Mouse (Mus musculus) heart, embryonic 14.5 days (tissue): ENCODE results near the gene Rhoq. TPM values are rescaled to one million over a fixed set of nuclear protein-coding genes. Genes with fewer than 3 reads are reported as not detected.

ENCODE experiments used
- ATAC-seq: fragments of 200-750 bp; cut with Nextera tagmentation; 2 replicates; pipeline ENCODE4 v1.8.0; 2017; ENCODE audit warnings: low read depth, moderate TSS enrichment; ENCODE audit not compliant: insufficient number of reproducible peaks, insufficient read depth, low FRiP score
- H3K27ac ChIP-seq, 2 experiments: fragments of 200-500 bp in 1 of 2; fragments of 300-500 bp in 1 of 2; sonication (generic) in 1 of 2; replicated peaks in 1 of 2; 2 replicates each; pipeline ENCODE4 v1.5.1; 2012 to 2014; ENCODE audit warnings: low read depth in 2 of 2, low read length in 2 of 2, control low read depth in 1 of 2, mild to moderate bottlenecking in 1 of 2, mixed read lengths in 1 of 2; ENCODE audit not compliant: control insufficient read depth in 1 of 2, insufficient read depth in 1 of 2
- H3K27me3 ChIP-seq: fragments of 300-500 bp; sonication (generic); 2 replicates; pipeline ENCODE4 v1.6.1; 2014; ENCODE audit warnings: mild to moderate bottlenecking, low read length, control low read depth; ENCODE audit not compliant: control insufficient read depth, insufficient read depth
- H3K36me3 ChIP-seq: fragments of 300-500 bp; sonication (generic); 2 replicates; pipeline ENCODE4 v1.6.1; 2014; ENCODE audit warnings: mild to moderate bottlenecking, control low read depth, low read length, mixed read lengths; ENCODE audit not compliant: control insufficient read depth, insufficient read depth
- H3K4me1 ChIP-seq, 2 experiments: fragments of 200-500 bp in 1 of 2; fragments of 300-500 bp in 1 of 2; sonication (generic) in 1 of 2; 2 replicates each; pipeline ENCODE4 v1.6.1; 2012 to 2014; ENCODE audit warnings: low read length in 2 of 2, control low read depth in 1 of 2, mixed read lengths in 1 of 2; ENCODE audit not compliant: control insufficient read depth in 2 of 2, insufficient read depth in 2 of 2
- H3K4me2 ChIP-seq: fragments of 300-500 bp; sonication (generic); 2 replicates; pipeline ENCODE4 v1.6.1; 2014; ENCODE audit warnings: mild to moderate bottlenecking, low read length
- H3K4me3 ChIP-seq, 2 experiments: fragments of 200-500 bp in 1 of 2; fragments of 300-500 bp in 1 of 2; sonication (generic) in 1 of 2; 2 replicates each; pipeline ENCODE4 v1.5.1; 2012 to 2014; ENCODE audit warnings: low read length in 2 of 2, mild to moderate bottlenecking in 2 of 2, control low read depth in 1 of 2, low read depth in 1 of 2, moderate library complexity in 1 of 2; ENCODE audit not compliant: control insufficient read depth in 1 of 2, insufficient read depth in 1 of 2
- H3K9ac ChIP-seq: fragments of 300-500 bp; sonication (generic); 2 replicates; pipeline ENCODE4 v1.6.1; 2014; ENCODE audit warnings: mild to moderate bottlenecking, low read length
- H3K9me3 ChIP-seq: fragments of 300-500 bp; sonication (generic); 2 replicates; pipeline ENCODE4 v1.6.1; 2016; ENCODE audit warnings: low read length, control low read depth; ENCODE audit not compliant: control insufficient read depth
- WGBS: fragments of 180-500 bp; shearing (Covaris S2); extraction: QIAGEN DNeasy Blood & Tissue Kit; methylation state at CpG from one replicate; pipeline ENCODE4 v1.1.7; 2014; 5-methylcytosine and 5-hydroxymethylcytosine counted together
- polyA plus RNA-seq: library from polyadenylated mRNA; unstranded; fragments of >200 nt; fragmentation: Nextera tagmentation; extraction: Ambion mirVana; gene quantifications from 2 replicates; pipeline ENCODE4 v1.2.1, GENCODE M21; 2014

Rhoq gene
- 28.0 and 33.5 TPM in 2 replicates for polyA plus RNA-seq

GRCm38 (mm10) chr17:86962894-86963585 is at the start of gene Rhoq:
Gene Rhoq (plus strand): TSS chr17:86963082.
- Histone ChIP-seq H3K27ac (peak within 1 kb of the TSS; percentile 97), H3K4me2 (peak within 1 kb of the TSS; percentile 91), H3K9me3 (no peaks in the 10 kb centered on the region), H3K27me3 (no peaks in the 10 kb centered on the region), H3K9ac (peak within 1 kb of the TSS; percentile 88), H3K36me3 (peaks cover 18% of the 10 kb centered on the region), H3K4me1 (peaks cover 47 to 52% of the 10 kb centered on the region in 2 experiments), H3K4me3 (peak within 1 kb of the TSS; percentile 78 to 99)
- 0% methylated on average over 75 of the region's 86 CpGs for WGBS
- ATAC-seq, result peak; percentile 84

GRCm38 (mm10) chr17:86915540-86915939 is 47.3 kb upstream of the Rhoq start:
- no peak overlapping the region for H3K4me2 ChIP-seq
- H3K36me3 ChIP-seq, result no peaks in the 10 kb centered on the region
- H3K27me3 ChIP-seq, result no peaks in the 10 kb centered on the region
- WGBS, result 71% methylated on average over 4 of the region's 4 CpGs
- no peak overlapping the region for H3K4me3 ChIP-seq
- H3K9me3 ChIP-seq, result 0 out of 2 replicates have a peak, but pooled peaks cover 2% of the 10 kb centered on the region
- no peak overlapping the region for H3K27ac ChIP-seq
- H3K4me1 ChIP-seq, result peaks cover 0 to 4% of the 10 kb centered on the region in 2 experiments; a peak in 2 of 4 replicates
- no peak overlapping the region for H3K9ac ChIP-seq
- ATAC-seq, result no peak

DNA sequence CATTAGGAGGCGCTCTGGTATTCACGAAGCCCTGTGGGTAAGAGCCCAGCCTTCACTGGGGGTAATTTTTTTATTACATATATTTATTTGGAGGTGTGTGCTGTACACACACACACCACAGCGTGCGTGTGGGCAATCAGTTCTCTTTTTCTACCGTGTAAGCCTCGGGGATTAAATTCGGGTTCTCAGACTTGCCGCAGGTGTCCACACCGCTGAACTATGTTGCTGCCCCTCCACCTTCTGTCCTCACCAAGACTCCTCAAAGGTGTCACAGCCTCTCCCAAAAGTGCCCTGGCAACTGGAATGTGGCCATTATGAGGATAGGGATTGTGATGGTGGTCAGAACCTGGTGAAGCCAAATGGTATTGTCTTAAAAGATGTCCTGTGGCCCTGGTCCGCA is 45.8 kb upstream of the Rhoq start, which contains the start of gene Tmem247:
TSS of gene Tmem247 (plus strand) at position 301 of the 400 bp plus-strand sequence.
- WGBS, result 85% methylated on average over 10 of the region's 10 CpGs
- H3K36me3 ChIP-seq, result no peaks in the 10 kb centered on the region
- ATAC-seq, result no peak

GRCm38 (mm10) chr17:86918786-86919185 is 44.1 kb upstream of the Rhoq start:
- no peak overlapping the region for H3K9ac ChIP-seq

More for the DNA sequence above, 45.8 kb upstream of the Rhoq start, which contains the start of gene Tmem247:
- no peaks in the 10 kb centered on the region for H3K4me1 ChIP-seq
- H3K9ac ChIP-seq, result no peak within 1 kb of the TSS
- H3K4me2 ChIP-seq, result no peak within 1 kb of the TSS
- H3K27me3 ChIP-seq, result no peaks in the 10 kb centered on the region
- H3K4me3 ChIP-seq, result no peak within 1 kb of the TSS
- 0 out of 2 replicates have a peak, but pooled peaks cover 2% of the 10 kb centered on the region for H3K9me3 ChIP-seq
- no peak within 1 kb of the TSS for H3K27ac ChIP-seq

GRCm38 (mm10) chr17:86919729-86920128 is 43.2 kb upstream of the Rhoq start:
- H3K4me3 ChIP-seq, result no peak overlapping the region
- 62% methylated on average over 11 of the region's 11 CpGs for WGBS
- no peak for ATAC-seq
- H3K27ac ChIP-seq, result no peak overlapping the region
- no peaks in the 10 kb centered on the region for H3K27me3 ChIP-seq
- 0 out of 2 replicates have a peak, but pooled peaks cover 2% of the 10 kb centered on the region for H3K9me3 ChIP-seq
- no peak overlapping the region for H3K4me2 ChIP-seq
- H3K9ac ChIP-seq, result no peak overlapping the region
- no peaks in the 10 kb centered on the region for H3K36me3 ChIP-seq
- no peaks in the 10 kb centered on the region for H3K4me1 ChIP-seq

More at GRCm38 (mm10) chr17:86918786-86919185, 44.1 kb upstream of the Rhoq start:
- no peak overlapping the region for H3K4me3 ChIP-seq
- ATAC-seq, result no peak
- no peak overlapping the region for H3K27ac ChIP-seq
- no peak overlapping the region for H3K4me2 ChIP-seq
- 0 out of 2 replicates have a peak, but pooled peaks cover 2% of the 10 kb centered on the region for H3K9me3 ChIP-seq
- no peaks in the 10 kb centered on the region for H3K27me3 ChIP-seq
- 63% methylated on average over 6 of the region's 6 CpGs for WGBS
- H3K36me3 ChIP-seq, result no peaks in the 10 kb centered on the region
- no peaks in the 10 kb centered on the region for H3K4me1 ChIP-seq

DNA sequence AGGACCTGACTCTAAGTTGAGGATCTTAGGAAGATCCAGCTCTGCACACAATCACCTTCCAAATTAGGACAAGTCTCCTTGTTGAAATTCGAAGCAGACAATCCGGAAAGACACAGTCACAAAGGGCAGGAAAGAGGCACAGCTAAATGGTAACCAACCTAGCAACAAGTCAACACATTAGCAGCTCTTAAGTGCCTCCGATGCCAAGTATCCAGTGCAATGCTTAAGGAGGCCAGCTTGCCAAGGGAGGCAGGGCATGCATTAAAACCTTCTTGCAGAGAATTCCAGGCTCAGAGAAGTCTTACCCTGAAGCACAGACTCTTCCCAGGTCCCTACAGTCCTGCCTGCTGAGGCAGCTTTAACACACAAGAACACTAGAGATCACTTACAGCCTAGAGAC is 38.2 kb upstream of the Rhoq start:
- 54% methylated on average over 3 of the region's 3 CpGs for WGBS
- Histone ChIP-seq H3K27ac (no peak overlapping the region), H3K4me2 (no peak overlapping the region), H3K4me1 (peaks cover 0 to 3% of the 10 kb centered on the region in 2 experiments; a peak in 1 of 4 replicates), H3K9me3 (peaks cover 7% of the 10 kb centered on the region; the same call in 1 of the 2 replicates), H3K36me3 (no peaks in the 10 kb centered on the region), H3K4me3 (no peak overlapping the region), H3K27me3 (no peaks in the 10 kb centered on the region), H3K9ac (no peak overlapping the region)
- no peak for ATAC-seq

- H3K36me3 ChIP-seq, result no peaks in the 10 kb centered on the region
- no peak for ATAC-seq
- no peak overlapping the region for H3K9ac ChIP-seq
- H3K27ac ChIP-seq, result no peak overlapping the region
- H3K27me3 ChIP-seq, result no peaks in the 10 kb centered on the region
- no peak overlapping the region for H3K4me2 ChIP-seq
- H3K9me3 ChIP-seq, result peaks cover 7% of the 10 kb centered on the region; the same call in 1 of the 2 replicates
- no peak overlapping the region for H3K4me3 ChIP-seq
- WGBS, result 74% methylated on average over 3 of the region's 3 CpGs
- peaks cover 3 to 8% of the 10 kb centered on the region in 2 experiments; a peak in 1 of 4 replicates for H3K4me1 ChIP-seq
Observed at GRCm38 (mm10) chr17:86926836-86927235, 36.0 kb upstream of the Rhoq start.
